Mouse (Mus musculus) 416B (cell line): ENCODE results near the gene Timm10b.

ENCODE experiments used
- DNase-seq: peaks from one replicate; pipeline ENCODE4 v3.0.0; 2011; ENCODE audit warnings: low read depth

Gene Timm10b

GRCm38 (mm10) chr7:105640894-105641255 is 1.0 kb downstream of the Timm10b start:
- no peak for DNase-seq

- peak; percentile 35 for DNase-seq
Measured at GRCm38 (mm10) chr7:105641936-105642335, 2.1 kb downstream of the Timm10b start.

GRCm38 (mm10) chr7:105650639-105651435 is 11.0 kb downstream of the Timm10b start, which contains the start of gene Dnhd1:
Gene Dnhd1, plus strand, starts transcription at chr7:105650827.
- peak; percentile 55 for DNase-seq

GRCm38 (mm10) chr7:105685541-105686197 is 45.8 kb downstream of the Timm10b start:
- DNase-seq, result no peak

- DNase-seq, result peak; percentile 40
Measured at GRCm38 (mm10) chr7:105690875-105691274, 51.0 kb downstream of the Timm10b start.
